Mouse (Mus musculus): ENCODE data around the gene Uso1.

Uso1 gene

DNA sequence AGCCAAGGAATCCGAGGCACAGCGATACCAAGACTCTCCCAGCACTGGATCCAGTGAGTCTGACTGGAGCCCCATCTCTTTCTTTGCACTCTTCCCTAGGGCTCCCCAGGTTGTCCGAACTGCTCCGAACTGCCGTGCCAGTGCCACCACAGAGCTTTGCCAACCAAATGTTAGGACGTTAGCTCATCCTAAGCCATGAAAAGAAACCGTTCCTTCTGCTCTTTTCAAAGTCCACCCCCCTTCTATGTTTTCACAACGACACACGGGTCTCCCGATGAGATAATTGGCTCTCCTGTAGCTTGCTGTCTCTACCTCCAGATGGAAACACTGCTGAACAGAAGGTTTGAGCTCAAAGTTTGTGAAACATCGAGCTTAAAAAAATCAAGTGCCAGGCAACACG lies 103.0 kb downstream of the Uso1 start:
- no peak for DNase-seq (ENCODE audit: low spot score in 2 of 2)

DNA sequence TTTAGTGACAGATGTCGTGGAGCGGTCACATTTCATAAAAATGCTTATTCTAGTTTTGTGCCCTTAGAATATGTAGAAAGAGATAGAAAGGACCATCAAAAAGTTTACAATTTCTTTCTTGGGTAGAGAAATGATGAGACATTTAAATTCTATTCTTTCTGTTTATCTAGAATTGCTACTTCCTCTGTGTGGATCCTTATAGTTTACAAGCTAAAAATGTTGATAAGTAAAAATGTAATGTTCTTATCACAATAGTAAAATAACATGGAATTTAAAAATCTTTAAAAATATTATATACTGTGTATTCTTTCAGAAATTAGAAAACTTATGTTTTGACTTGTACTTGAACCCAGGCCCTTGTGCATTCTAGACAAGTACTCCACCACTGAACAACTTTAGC lies 107.2 kb downstream of the Uso1 start:
- no peak for DNase-seq (ENCODE audit: low spot score in 2 of 2)

DNA sequence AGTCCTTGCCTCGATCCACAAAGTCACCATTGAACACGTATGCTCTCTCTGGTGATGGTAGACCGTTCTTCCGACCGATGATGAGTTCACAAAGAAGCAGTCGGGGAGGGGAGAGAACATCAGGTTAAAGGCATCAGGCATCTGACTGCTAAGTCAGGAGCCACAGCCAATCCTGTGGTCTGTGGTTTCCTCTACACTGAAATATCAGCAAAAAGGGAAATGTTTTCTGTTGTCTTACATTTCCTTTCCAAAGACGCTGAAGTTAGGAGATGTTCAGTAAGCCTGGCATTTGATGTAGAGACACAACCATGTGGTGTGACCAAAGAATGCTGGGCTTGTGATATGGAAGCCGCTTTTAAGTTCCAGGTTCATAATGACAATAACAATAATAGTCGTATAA lies 107.7 kb downstream of the Uso1 start:
- DNase-seq (ENCODE audit: low spot score in 2 of 2) = no peak

DNA sequence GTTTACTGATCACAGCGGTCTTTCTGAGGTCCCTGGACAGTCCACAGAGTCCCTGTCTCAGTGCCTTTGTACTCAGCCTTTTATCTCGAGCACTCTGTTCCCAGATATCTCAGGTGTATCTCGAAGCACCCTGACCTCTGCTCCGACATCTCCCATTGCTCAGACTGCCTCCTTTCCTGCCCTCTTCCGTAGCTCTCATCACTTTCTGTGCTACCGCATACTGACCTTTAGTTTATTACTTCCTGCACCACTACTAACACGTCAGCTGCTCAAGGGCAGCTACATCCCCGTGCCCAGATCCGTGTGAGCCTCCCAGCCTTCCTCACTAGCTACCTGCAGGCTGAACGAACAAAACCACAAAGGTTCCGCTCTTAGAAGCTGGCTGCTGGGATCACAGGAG lies 110.9 kb downstream of the Uso1 start:
- DNase-seq (ENCODE audit: low spot score in 2 of 2) = no peak

DNA sequence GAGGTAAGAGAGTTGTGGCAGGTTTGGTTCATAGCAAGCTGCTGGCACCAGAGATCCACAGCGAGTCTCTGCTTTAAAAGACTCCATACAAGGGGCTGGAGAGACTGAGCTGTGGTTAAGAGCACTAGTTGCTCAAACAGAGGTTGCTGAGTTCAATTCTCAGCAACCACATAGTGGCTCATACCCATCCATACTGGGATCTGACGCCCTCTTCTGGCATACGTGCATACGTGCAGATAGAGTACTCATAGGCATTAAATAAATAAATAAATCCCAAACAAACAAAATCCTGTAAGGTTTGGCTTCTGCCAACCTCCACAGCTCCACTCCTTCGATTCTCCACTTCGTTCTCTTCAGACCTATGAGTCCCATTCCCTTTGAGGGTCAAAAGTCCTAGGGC lies 114.3 kb downstream of the Uso1 start:
- DNase-seq (ENCODE audit: low spot score in 2 of 2) = no peak

Data from urinary bladder, adult 18-20 months (tissue).